Mouse (Mus musculus) retina, postnatal 1 day (tissue): ENCODE measurements at regions not wholly inside any gene's neighbourhood (a gene's known extent, or its start where the extent isn't known, plus 50 kb on each side); places are given as distances from the start of the nearest gene placed in this dataset.

ENCODE experiments used
- DNase-seq: peaks from one replicate; pipeline ENCODE4 v3.0.0-alpha.2; 2012

- no peak for DNase-seq
Observed at GRCm38 (mm10) chr16:13046366-13047120, 62.9 kb upstream of the Ercc4 start.

- no peak for DNase-seq
Observed at GRCm38 (mm10) chr16:13049321-13049720, 60.2 kb upstream of the Ercc4 start.

GRCm38 (mm10) chr16:13050225-13050892 is 59.1 kb upstream of the Ercc4 start:
- no peak for DNase-seq

GRCm38 (mm10) chr16:13054956-13055355 is 54.5 kb upstream of the Ercc4 start:
- DNase-seq = no peak
